Mouse (Mus musculus): ENCODE results near the gene Rras2. TPM values are rescaled to one million over a fixed set of nuclear protein-coding genes. Genes with fewer than 3 reads are reported as not detected.
A peak's percentile ranks its signal among the peaks of the same experiment; 100 is the strongest.

The Rras2 gene
- total and polyA plus RNA-seq, 3 experiments, result 14.8 to 27.5 (median 27.5) TPM

- no peak for DNase-seq
These were observed 88.8 kb downstream of the Rras2 start for GRCm38 (mm10) chr7:114028828-114029227.

DNA sequence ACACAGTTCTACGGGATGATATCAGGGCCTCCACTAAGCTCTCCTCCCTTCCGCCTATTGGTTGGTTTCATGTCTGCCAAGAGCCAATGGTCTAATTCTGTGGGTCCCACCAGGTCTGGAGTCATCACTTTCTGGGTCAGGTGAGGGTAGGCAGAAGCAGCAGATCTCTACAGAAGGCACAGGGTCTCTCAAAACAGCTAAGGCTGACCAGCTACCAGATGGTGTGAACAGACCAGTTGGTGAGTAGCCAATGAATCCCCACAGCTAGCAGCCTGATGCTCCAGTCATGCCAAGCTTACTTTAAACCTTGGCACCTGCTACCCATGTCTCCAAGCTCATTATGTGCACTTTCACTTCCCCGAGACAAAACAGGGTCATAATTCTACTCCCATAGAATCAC is 90.2 kb downstream of the Rras2 start:
- DNase-seq, result no peak

- no peak for DNase-seq
These were observed 90.7 kb downstream of the Rras2 start for GRCm38 (mm10) chr7:114026923-114027322.

DNA sequence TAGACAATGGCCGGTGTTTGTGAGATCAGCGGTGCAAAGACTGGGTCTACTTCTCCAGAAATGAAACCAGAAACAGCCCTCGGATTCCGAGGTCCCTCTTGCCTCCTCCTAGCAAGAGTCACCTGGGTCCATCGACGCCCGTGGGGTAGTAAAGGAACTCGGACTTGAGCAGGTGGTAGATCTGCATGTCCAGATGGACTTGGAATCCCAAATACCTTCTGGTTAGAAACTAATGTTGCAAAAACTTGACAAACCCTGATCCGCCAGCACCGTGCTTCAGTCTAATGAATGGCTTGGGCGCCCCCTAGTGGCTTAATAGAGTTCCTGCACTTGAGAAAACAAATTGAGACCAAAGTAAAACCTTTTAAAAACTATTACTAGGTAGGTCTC is 96.9 kb downstream of the Rras2 start:
- DNase-seq, result peak; percentile 78

GRCm38 (mm10) chr7:114020057-114020703 is 97.4 kb downstream of the Rras2 start:
- no peak for DNase-seq

DNA sequence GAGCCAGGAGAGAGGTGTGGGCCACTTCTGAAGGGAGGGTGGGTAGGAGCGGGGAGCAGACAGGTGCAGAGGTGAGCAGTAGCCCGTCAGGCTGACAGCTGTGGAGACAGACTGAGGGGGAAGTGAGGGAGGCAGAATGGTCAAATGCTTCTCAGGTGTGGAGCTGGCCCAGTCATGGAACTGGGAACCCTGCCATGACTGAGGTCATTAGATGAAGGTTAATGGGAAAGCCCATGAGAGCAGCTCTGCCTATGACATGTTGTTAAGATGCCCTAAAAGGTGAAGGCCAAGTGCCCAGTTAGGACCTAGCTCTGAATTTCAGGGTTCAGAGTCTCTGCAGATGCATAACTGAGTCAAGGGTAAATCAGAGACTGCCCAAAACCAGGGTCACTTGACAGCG is 98.7 kb downstream of the Rras2 start:
- peak; percentile 25 for DNase-seq

- peak; percentile 35 for DNase-seq
These were observed 101.3 kb downstream of the Rras2 start for GRCm38 (mm10) chr7:114016001-114016949.

DNA sequence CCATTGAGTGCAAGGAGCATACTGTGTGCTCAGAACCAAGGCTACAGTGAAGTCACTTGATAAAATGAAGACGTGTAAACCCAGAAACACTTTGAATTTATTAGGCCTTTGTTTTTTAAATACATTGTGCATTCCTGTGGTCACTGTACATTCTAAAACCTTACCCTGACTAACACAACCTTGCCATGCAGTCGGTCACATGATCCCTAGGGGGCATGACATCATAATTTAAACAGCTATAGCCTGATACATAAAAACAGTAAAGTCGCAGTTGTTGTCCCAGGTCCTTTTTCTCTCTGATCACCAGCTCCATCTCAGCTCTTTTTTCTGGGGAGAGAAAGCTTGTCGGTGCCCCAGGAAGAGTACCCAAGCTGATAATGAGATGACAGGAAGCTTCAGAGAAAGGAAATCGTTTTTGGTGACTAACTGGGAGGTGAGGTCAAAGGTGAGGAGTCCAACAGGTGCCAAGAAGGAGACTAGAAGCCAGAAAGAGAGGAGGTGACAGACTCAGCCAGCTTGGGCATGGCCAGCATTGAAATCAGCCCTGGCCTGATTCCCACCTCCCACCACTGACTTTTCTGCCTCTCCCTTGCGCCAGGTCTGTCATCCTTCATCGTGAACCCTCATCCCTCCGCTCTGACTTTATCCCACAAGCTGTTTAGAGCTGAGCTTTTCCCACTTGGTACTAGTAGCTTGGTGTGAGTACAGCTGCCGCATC is 105.7 kb downstream of the Rras2 start:
- DNase-seq, result no peak

DNA sequence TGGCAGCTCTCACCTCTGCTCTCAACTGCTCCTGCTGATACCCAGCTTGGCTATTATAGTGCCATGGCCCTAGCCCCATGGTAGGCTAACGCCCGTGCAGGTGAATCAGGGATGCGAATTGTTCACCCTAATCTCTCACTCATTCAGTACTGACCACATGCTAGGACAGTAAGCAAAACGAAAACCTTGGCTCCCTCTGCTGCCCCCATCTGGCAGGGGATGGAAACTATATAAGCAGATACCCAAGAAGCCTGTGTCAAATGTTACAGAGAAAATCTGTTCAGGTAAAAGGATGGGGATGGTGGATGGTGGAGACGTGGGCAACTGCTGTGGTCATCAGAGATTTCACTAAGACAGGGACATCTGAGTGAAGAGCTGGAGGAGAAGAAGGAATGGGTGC is 110.0 kb downstream of the Rras2 start:
- peak; percentile 43 for DNase-seq

- no peak for DNase-seq
These were observed 111.1 kb downstream of the Rras2 start for GRCm38 (mm10) chr7:114006456-114006855.

DNA sequence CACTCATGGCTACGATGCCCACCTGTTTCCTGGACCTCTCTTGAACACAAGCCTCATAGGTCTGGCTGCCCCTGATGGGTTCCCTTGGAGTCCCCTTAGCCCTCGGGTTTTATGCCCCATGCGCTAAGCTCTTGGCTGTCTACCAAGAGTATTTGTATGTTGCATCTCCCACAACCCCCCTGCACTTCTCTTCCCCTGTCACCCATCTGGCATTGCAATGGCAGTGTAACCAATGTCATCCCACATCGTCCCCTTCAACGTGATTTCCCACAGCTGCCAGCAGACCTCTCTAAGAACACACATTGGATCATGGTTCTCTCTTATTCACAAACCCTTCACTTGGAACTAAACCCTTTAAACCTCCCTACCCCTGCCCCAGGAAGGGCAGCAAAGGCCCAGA is 112.1 kb downstream of the Rras2 start:
- no peak for DNase-seq

DNA sequence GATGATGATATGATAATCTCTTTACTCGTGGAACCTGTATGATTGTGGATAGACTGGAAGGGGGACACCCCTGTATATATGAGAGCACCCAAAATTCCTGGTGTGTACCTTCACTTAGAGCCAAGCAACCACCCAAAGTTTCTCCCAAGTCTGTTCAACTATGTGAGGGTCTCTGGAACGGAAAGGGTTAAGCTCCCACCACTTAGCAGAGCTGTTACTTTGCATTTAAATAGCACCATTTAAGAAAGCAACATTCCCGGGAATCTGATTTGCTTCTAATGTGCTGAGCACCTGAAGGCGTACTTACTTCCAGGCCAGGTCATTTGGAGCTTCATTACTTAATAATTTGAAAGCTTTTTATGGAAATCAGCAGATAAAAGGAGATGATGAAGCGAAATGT is 113.4 kb downstream of the Rras2 start:
- DNase-seq, result no peak

DNA sequence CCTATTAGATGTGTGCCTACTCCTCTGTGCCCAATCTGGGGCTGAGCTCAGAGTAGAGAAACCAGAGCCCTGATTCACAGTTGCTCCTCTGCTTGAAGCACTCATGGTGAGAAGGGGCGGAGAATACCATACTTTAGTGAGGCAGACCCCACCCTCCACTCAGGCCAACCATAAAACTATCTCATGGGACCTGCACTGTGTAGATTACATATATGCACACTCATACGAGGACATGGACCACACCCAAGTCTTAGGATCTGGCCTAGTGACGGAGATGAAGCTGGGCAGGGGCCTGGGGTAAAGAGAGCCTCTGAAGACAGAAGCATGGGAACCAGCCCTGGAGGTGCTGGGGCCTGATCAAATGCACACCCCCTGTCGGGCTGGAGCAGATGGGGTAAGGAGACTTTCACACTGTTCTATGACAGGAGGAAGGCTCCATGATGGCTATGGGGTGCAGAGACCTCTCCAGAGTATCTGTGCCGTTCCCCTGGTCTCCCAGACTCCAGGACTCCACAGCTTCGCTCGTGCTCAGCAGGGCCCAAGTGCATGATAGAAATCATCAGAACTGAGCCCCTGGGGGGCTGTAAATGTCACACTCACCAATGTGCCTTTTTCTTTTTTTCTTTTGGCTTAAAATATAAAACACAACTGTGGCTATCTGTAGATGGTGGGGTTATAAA is 119.8 kb downstream of the Rras2 start:
- no peak for DNase-seq

Other genes starting within 250 kb of the Rras2 start
- 100 to 1,000 TPM; 110 to 120 TPM for gene Copb1, start 136.9 kb upstream of the Rras2 start, total RNA-seq (2021)
- 12.6 and 13.8 TPM in 2 replicates for gene Copb1, start 136.9 kb upstream of the Rras2 start, polyA plus RNA-seq (2012; rRNA removed)
- gene Psma1, start 158.3 kb upstream of the Rras2 start, total RNA-seq (2021), result 100 to 1,000 TPM; 159 to 179 TPM
- gene Psma1, start 158.3 kb upstream of the Rras2 start, polyA plus RNA-seq (2012; rRNA removed), result 26.2 and 30.9 TPM in 2 replicates